Mouse (Mus musculus): ENCODE data around the gene Trex1.

- TF ChIP-seq MAFK (IDR thresholded peaks at IDR 0.05; ENCODE audit: insufficient read depth, low read depth, low read length), result no peak
- TF ChIP-seq ZNF384 (IDR thresholded peaks at IDR 0.05; ENCODE audit: low read depth, low read length), result no peak
- no peak for TF ChIP-seq HCFC1 (IDR thresholded peaks at IDR 0.05; ENCODE audit: borderline replicate concordance, insufficient read depth, low read length)
Measured at GRCm38 (mm10) chr9:109090446-109090845, 30.9 kb upstream of the Trex1 start.

All from ES-E14 (cell line).